Mouse (Mus musculus): ENCODE measurements around the gene Cflar.

DNA sequence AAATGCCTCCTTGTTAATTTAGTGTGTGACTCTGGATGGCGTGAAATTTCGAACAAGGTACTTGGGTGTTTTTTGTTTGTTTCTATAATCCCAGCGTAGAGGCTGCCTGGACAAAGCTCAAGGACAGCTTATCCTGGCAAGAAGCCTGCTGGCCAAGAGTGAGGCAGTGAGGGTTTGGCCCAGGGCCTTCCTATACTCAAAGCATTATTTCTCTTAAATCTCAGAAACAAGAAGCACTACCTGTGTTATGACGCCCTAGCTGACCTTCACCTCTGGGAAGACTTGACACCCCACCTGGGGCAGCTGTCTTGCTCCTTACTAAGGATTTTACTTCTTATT is 2.6 kb downstream of the Cflar start:
- TF ChIP-seq POLR2A (IDR thresholded peaks at IDR 0.05; ENCODE audit: borderline replicate concordance, insufficient read depth, low read length) = no peak
- no peak for TF ChIP-seq CTCF (IDR thresholded peaks at IDR 0.05; ENCODE audit: borderline replicate concordance, insufficient read depth, low read depth, low read length)

All from cerebellum, adult 2 months (tissue).